Mouse (Mus musculus): ENCODE data around the gene Dnm3. TPM values are rescaled to one million over a fixed set of nuclear protein-coding genes. Genes with fewer than 3 reads are reported as not detected.

Gene Dnm3
- total and polyA plus RNA-seq, 3 experiments: not detected

DNA sequence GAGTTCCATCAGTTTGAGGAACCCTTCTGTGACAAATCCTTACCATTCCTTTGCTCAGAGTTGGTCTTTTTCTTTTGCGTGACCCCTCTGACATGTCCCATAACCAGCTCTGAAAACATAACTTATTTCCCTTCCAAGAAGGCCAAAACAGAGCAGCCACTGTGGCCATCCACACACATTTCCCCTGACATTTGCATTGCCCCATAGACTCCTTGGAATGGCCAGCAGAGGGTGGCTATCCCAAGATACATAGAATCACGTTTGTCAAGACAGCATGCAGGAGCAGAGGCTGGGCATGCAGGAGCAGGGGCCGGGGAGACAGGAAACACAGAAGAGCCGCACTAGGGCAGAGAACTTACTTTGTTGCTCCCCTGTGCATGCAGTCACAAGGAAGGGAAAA lies 402.4 kb downstream of the Dnm3 start:
- Histone ChIP-seq H3K27me3 (ENCODE audit: control insufficient read depth in 1 of 2, insufficient read depth in 2 of 2, low read length in 2 of 2) (no peaks in the 10 kb centered on the region; a peak in 1 of 4 replicates), H3K79me2 (ENCODE audit: control insufficient read depth, insufficient read depth, low read length, poor library complexity) (no peaks in the 10 kb centered on the region), H3K4me3 (ENCODE audit: control insufficient read depth in 1 of 2, insufficient read depth in 1 of 2, low read depth in 2 of 2, low read length in 2 of 2) (no peak overlapping the region), H3K9ac (ENCODE audit: control insufficient read depth, low read depth, low read length, poor library complexity, severe bottlenecking) (no peak overlapping the region), H3K36me3 (ENCODE audit: control insufficient read depth in 1 of 2, insufficient read depth in 2 of 2, low read length in 2 of 2) (no peaks in the 10 kb centered on the region), H3K27ac (ENCODE audit: control insufficient read depth, low read depth, low read length) (no peak overlapping the region), H3K9me3 (replicated peaks; ENCODE audit: insufficient read depth, low read length) (no peaks in the 10 kb centered on the region), H3K4me1 (ENCODE audit: control insufficient read depth in 1 of 2, insufficient read depth in 2 of 2, low read length in 2 of 2) (no peaks in the 10 kb centered on the region)
- no peak for DNase-seq (ENCODE audit: low read depth, low spot score)
- no peak for TF ChIP-seq BHLHE40 (IDR thresholded peaks at IDR 0.05; ENCODE audit: borderline replicate concordance, low read depth, low read length)

DNA sequence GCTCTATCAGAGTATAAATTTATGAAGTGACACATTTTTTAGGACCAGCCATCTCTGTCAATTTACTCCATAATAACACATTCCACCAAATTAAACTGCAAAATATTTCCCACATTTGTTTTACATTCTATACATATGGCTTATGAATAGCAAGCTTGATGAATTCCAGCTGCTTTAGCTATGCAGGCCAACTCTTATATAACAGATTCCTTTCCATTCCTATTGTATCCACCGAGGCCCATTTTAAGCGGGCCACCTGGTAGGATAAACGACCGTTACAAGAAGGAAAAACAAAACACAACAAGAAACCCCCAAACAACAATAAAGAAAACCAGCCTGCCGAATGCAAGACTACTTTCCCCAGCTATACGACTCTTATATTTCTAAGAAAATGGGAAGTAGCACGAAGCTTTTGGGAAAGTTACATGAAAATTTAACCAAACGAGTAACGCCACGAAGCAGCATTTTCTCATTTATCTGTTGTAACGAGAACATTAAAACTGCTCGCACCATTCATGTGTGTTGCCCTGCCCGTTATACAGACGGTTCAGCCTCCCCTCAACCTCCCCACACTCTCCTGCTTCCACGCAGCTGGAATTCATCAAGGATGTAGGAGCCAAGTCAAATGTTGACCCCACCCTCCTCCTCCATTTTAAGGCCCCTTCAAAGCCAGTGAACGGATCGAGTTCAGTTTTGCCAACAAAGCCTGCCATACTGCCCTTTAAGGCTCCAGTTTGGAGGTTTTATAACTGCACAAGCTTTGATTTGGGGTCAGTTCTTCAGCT lies 403.0 kb downstream of the Dnm3 start:
- no peaks in the 10 kb centered on the region for H3K9me3 ChIP-seq (replicated peaks; ENCODE audit: insufficient read depth, low read length)
- H3K4me3 ChIP-seq (ENCODE audit: control insufficient read depth in 1 of 2, insufficient read depth in 1 of 2, low read depth in 2 of 2, low read length in 2 of 2): no peak overlapping the region
- TF ChIP-seq NELFE (IDR thresholded peaks at IDR 0.05; ENCODE audit: low read depth, low read length) (no peak), BHLHE40 (IDR thresholded peaks at IDR 0.05; ENCODE audit: borderline replicate concordance, low read depth, low read length) (no peak), RCOR1 (IDR thresholded peaks at IDR 0.05; ENCODE audit: low read depth, low read length) (no peak)
- H3K4me1 ChIP-seq (ENCODE audit: control insufficient read depth in 1 of 2, insufficient read depth in 2 of 2, low read length in 2 of 2): no peaks in the 10 kb centered on the region
- DNase-seq (ENCODE audit: low read depth, low spot score): no peak
- no peaks in the 10 kb centered on the region for H3K79me2 ChIP-seq (ENCODE audit: control insufficient read depth, insufficient read depth, low read length, poor library complexity)
- H3K27me3 ChIP-seq (ENCODE audit: control insufficient read depth in 1 of 2, insufficient read depth in 2 of 2, low read length in 2 of 2): no peaks in the 10 kb centered on the region; a peak in 1 of 4 replicates
- H3K36me3 ChIP-seq (ENCODE audit: control insufficient read depth in 1 of 2, insufficient read depth in 2 of 2, low read length in 2 of 2): no peaks in the 10 kb centered on the region
- no peak overlapping the region for H3K27ac ChIP-seq (ENCODE audit: control insufficient read depth, low read depth, low read length)
- H3K9ac ChIP-seq (ENCODE audit: control insufficient read depth, low read depth, low read length, poor library complexity, severe bottlenecking): no peak overlapping the region

DNA sequence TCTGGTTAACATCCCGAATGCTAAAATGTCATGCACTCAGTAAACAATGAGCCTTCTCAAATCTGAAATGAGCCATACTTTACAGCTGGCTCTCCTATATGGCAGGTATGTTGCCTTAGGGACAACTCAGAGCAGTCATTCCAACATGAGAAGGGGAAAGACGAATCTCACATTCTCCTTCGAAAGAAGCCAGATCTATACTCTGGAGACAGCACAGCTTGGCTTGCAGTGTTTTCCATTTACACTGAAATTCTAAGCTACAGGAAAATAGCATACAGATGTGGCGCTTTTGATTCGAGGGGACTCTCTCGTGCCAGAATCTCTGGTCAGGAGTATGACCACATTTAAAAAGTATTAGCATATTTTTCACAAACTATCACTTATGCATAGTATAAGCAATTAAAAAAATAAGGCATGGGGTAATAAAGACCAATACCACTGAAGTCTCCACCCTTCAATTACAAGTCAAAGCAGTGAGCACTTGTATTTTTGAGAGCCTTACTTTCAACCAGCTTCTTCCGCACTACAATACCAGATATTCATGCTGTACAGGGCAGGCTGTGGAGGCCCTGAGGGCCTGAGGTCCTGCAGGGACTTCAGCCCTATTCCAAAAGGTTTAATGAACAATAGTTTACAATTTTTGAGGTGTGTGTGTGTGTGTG lies 404.8 kb downstream of the Dnm3 start:
- H3K4me3 ChIP-seq (ENCODE audit: control insufficient read depth in 1 of 2, insufficient read depth in 1 of 2, low read depth in 2 of 2, low read length in 2 of 2): no peak overlapping the region
- no peak for DNase-seq (ENCODE audit: low read depth, low spot score)
- no peak for TF ChIP-seq TBP (IDR thresholded peaks at IDR 0.05; ENCODE audit: low read depth, low read length)
- no peak for TF ChIP-seq POLR2A (IDR thresholded peaks at IDR 0.05; ENCODE audit: control insufficient read depth in 1 of 2, insufficient read depth in 1 of 2, low read depth in 1 of 2, low read length in 2 of 2, poor library complexity in 1 of 2)
- no peak for TF ChIP-seq POLR2AphosphoS5 (IDR thresholded peaks at IDR 0.05; ENCODE audit: borderline replicate concordance, low read depth, low read length)
- no peak for TF ChIP-seq TCF12 (IDR thresholded peaks at IDR 0.05; ENCODE audit: low read depth, low read length)
- no peak for TF ChIP-seq GABPA (IDR thresholded peaks at IDR 0.05; ENCODE audit: low read depth, low read length)
- TF ChIP-seq E2F4 (IDR thresholded peaks at IDR 0.05; ENCODE audit: borderline replicate concordance, low read depth, low read length): no peak
- TF ChIP-seq KAT2A (conservative IDR thresholded peaks at IDR 0.05; ENCODE audit: low read depth, low read length): no peak
- TF ChIP-seq NELFE (IDR thresholded peaks at IDR 0.05; ENCODE audit: low read depth, low read length): no peak
- TF ChIP-seq ETS1 (IDR thresholded peaks at IDR 0.05; ENCODE audit: low read depth, low read length): no peak
- no peak for TF ChIP-seq MAFK (IDR thresholded peaks at IDR 0.05; ENCODE audit: borderline replicate concordance, low read depth, low read length)
- TF ChIP-seq ZNF384 (IDR thresholded peaks at IDR 0.05; ENCODE audit: low read depth, low read length): no peak
- no peak for TF ChIP-seq MXI1 (IDR thresholded peaks at IDR 0.05; ENCODE audit: low read depth, low read length)
- no peak for TF ChIP-seq MYC (IDR thresholded peaks at IDR 0.05; ENCODE audit: low read depth, low read length)
- TF ChIP-seq GATA1 (IDR thresholded peaks at IDR 0.05; ENCODE audit: low read depth, low read length): no peak
- TF ChIP-seq USF2 (IDR thresholded peaks at IDR 0.05; ENCODE audit: borderline replicate concordance in 1 of 2, insufficient read depth in 1 of 2, low read depth in 1 of 2, low read length in 2 of 2): no peak
- no peak for TF ChIP-seq HCFC1 (IDR thresholded peaks at IDR 0.05; ENCODE audit: low read depth, low read length)
- TF ChIP-seq NRF1 (IDR thresholded peaks at IDR 0.05; ENCODE audit: insufficient read depth, low read depth, low read length, poor library complexity, severe bottlenecking): no peak
- no peak overlapping the region for H3K27ac ChIP-seq (ENCODE audit: control insufficient read depth, low read depth, low read length)
- H3K9ac ChIP-seq (ENCODE audit: control insufficient read depth, low read depth, low read length, poor library complexity, severe bottlenecking): no peak overlapping the region
- H3K4me1 ChIP-seq (ENCODE audit: control insufficient read depth in 1 of 2, insufficient read depth in 2 of 2, low read length in 2 of 2): no peaks in the 10 kb centered on the region
- H3K27me3 ChIP-seq (ENCODE audit: control insufficient read depth in 1 of 2, insufficient read depth in 2 of 2, low read length in 2 of 2): no peaks in the 10 kb centered on the region; a peak in 1 of 4 replicates
- no peaks in the 10 kb centered on the region for H3K79me2 ChIP-seq (ENCODE audit: control insufficient read depth, insufficient read depth, low read length, poor library complexity)
- H3K9me3 ChIP-seq (replicated peaks; ENCODE audit: insufficient read depth, low read length): no peaks in the 10 kb centered on the region
- no peaks in the 10 kb centered on the region for H3K36me3 ChIP-seq (ENCODE audit: control insufficient read depth in 1 of 2, insufficient read depth in 2 of 2, low read length in 2 of 2)
